Mouse (Mus musculus): ENCODE measurements around the gene Xk.

DNA sequence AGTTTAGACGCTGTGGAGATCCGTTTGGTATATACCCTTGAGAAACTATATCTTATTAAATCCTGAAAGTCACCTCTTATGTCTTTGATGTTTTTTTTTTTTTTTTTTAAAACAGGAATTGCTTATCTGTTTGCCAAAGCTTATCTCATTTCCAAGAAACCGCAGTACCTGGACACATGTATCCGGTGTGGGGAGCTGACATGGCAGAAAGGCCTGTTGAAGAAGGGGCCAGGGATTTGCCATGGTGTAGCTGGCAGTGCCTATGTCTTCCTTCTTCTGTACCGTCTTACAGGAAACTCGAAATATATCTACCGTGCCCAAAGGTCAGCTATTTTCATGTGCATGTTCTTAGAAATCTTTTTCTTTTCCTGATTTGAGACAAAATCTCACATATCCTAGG, 14.7 kb upstream of the Xk start:
- TF ChIP-seq CTCF (conservative IDR thresholded peaks at IDR 0.05; ENCODE audit: insufficient read depth, insufficient read length, low read depth, low read length) (no peak), POLR2A (IDR thresholded peaks at IDR 0.05; ENCODE audit: low read depth, low read length) (no peak)

Measured in kidney, adult 2 months (tissue).